Mouse (Mus musculus): ENCODE measurements around the gene L2hgdh. TPM values are rescaled to one million over a fixed set of nuclear protein-coding genes. Genes with fewer than 3 reads are reported as not detected.

Gene L2hgdh
- 19.6 and 19.7 TPM in 2 replicates for polyA plus RNA-seq (2014; fragmentation: Nextera tagmentation; extraction: Ambion mirVana)

- Histone ChIP-seq H3K4me2 (ENCODE audit: low read depth, severe bottlenecking) (peak within 1 kb of the TSS; percentile 84), H3K36me3 (ENCODE audit: control insufficient read depth, insufficient read depth, low read length) (peaks cover 2% of the 10 kb centered on the region; the same call in 1 of the 2 replicates), H3K4me1 (ENCODE audit: control insufficient read depth, insufficient read depth, low read length) (0 out of 2 replicates have a peak, but pooled peaks cover 5% of the 10 kb centered on the region), H3K4me3 (ENCODE audit: low read depth, low read length) (peak within 1 kb of the TSS; percentile 78), H3K27me3 (ENCODE audit: control insufficient read depth, insufficient read depth, low read length) (no peaks in the 10 kb centered on the region), H3K9me3 (ENCODE audit: control insufficient read depth, low read length) (no peaks in the 10 kb centered on the region; the same call in 1 of the 2 replicates), H3K9ac (ENCODE audit: low read length) (peak within 1 kb of the TSS; percentile 76), H3K27ac (replicated peaks; ENCODE audit: low read depth, low read length) (peak within 1 kb of the TSS; percentile 68)
- peak; percentile 95 for ATAC-seq (ENCODE audit: insufficient number of reproducible peaks, low FRiP score, low TSS enrichment, low read depth)
- DNase-seq (ENCODE audit: low spot score): peak; percentile 97
- under 1% methylated on average over 60 of the region's 60 CpGs for WGBS
These were observed at the start of gene L2hgdh, which contains the start of gene Atp5s for GRCm38 (mm10) chr12:69724711-69725460. Gene L2hgdh (minus strand): TSS chr12:69724873. Gene Atp5s (plus strand): TSS chr12:69724950.

- H3K4me1 ChIP-seq (ENCODE audit: control insufficient read depth, insufficient read depth, low read length): 0 out of 2 replicates have a peak, but pooled peaks cover 3% of the 10 kb centered on the region
- H3K36me3 ChIP-seq (ENCODE audit: control insufficient read depth, insufficient read depth, low read length): no peaks in the 10 kb centered on the region
- ATAC-seq (ENCODE audit: insufficient number of reproducible peaks, low FRiP score, low TSS enrichment, low read depth) (no peak), DNase-seq (ENCODE audit: low spot score) (no peak)
- WGBS: 70% methylated on average over 2 of the region's 2 CpGs
- no peak overlapping the region for H3K4me2 ChIP-seq (ENCODE audit: low read depth, severe bottlenecking)
- no peak overlapping the region for H3K27ac ChIP-seq (replicated peaks; ENCODE audit: low read depth, low read length)
- no peak overlapping the region for H3K9ac ChIP-seq (ENCODE audit: low read length)
- H3K27me3 ChIP-seq (ENCODE audit: control insufficient read depth, insufficient read depth, low read length): no peaks in the 10 kb centered on the region
- no peaks in the 10 kb centered on the region for H3K9me3 ChIP-seq (ENCODE audit: control insufficient read depth, low read length)
- no peak overlapping the region for H3K4me3 ChIP-seq (ENCODE audit: low read depth, low read length)
These were observed 44.2 kb upstream of the L2hgdh start for GRCm38 (mm10) chr12:69768841-69769240.

- DNase-seq (ENCODE audit: low spot score) (no peak), ATAC-seq (ENCODE audit: insufficient number of reproducible peaks, low FRiP score, low TSS enrichment, low read depth) (no peak)
- Histone ChIP-seq H3K4me1 (ENCODE audit: control insufficient read depth, insufficient read depth, low read length) (0 out of 2 replicates have a peak, but pooled peaks cover 3% of the 10 kb centered on the region), H3K4me2 (ENCODE audit: low read depth, severe bottlenecking) (no peak overlapping the region), H3K36me3 (ENCODE audit: control insufficient read depth, insufficient read depth, low read length) (no peaks in the 10 kb centered on the region), H3K9me3 (ENCODE audit: control insufficient read depth, low read length) (no peaks in the 10 kb centered on the region), H3K27ac (replicated peaks; ENCODE audit: low read depth, low read length) (no peak overlapping the region), H3K9ac (ENCODE audit: low read length) (no peak overlapping the region), H3K27me3 (ENCODE audit: control insufficient read depth, insufficient read depth, low read length) (no peaks in the 10 kb centered on the region), H3K4me3 (ENCODE audit: low read depth, low read length) (no peak overlapping the region)
- WGBS: 63% methylated on average over 9 of the region's 9 CpGs
These were observed 43.0 kb upstream of the L2hgdh start for GRCm38 (mm10) chr12:69767476-69768258.

GRCm38 (mm10) chr12:69766185-69766904 is 41.7 kb upstream of the L2hgdh start:
- no peak overlapping the region for H3K27ac ChIP-seq (replicated peaks; ENCODE audit: low read depth, low read length)
- DNase-seq (ENCODE audit: low spot score) (no peak), ATAC-seq (ENCODE audit: insufficient number of reproducible peaks, low FRiP score, low TSS enrichment, low read depth) (no peak)
- no peak overlapping the region for H3K4me2 ChIP-seq (ENCODE audit: low read depth, severe bottlenecking)
- H3K36me3 ChIP-seq (ENCODE audit: control insufficient read depth, insufficient read depth, low read length): no peaks in the 10 kb centered on the region
- WGBS: 89% methylated on average over 10 of the region's 10 CpGs
- no peak overlapping the region for H3K9ac ChIP-seq (ENCODE audit: low read length)
- H3K4me1 ChIP-seq (ENCODE audit: control insufficient read depth, insufficient read depth, low read length): 0 out of 2 replicates have a peak, but pooled peaks cover 3% of the 10 kb centered on the region
- H3K9me3 ChIP-seq (ENCODE audit: control insufficient read depth, low read length): no peaks in the 10 kb centered on the region
- H3K4me3 ChIP-seq (ENCODE audit: low read depth, low read length): no peak overlapping the region
- H3K27me3 ChIP-seq (ENCODE audit: control insufficient read depth, insufficient read depth, low read length): no peaks in the 10 kb centered on the region

- Histone ChIP-seq H3K4me3 (ENCODE audit: low read depth, low read length) (no peak overlapping the region), H3K9me3 (ENCODE audit: control insufficient read depth, low read length) (no peaks in the 10 kb centered on the region), H3K4me1 (ENCODE audit: control insufficient read depth, insufficient read depth, low read length) (0 out of 2 replicates have a peak, but pooled peaks cover 3% of the 10 kb centered on the region), H3K36me3 (ENCODE audit: control insufficient read depth, insufficient read depth, low read length) (no peaks in the 10 kb centered on the region), H3K27me3 (ENCODE audit: control insufficient read depth, insufficient read depth, low read length) (no peaks in the 10 kb centered on the region), H3K9ac (ENCODE audit: low read length) (no peak overlapping the region), H3K27ac (replicated peaks; ENCODE audit: low read depth, low read length) (no peak overlapping the region), H3K4me2 (ENCODE audit: low read depth, severe bottlenecking) (no peak overlapping the region)
- ATAC-seq (ENCODE audit: insufficient number of reproducible peaks, low FRiP score, low TSS enrichment, low read depth) (no peak), DNase-seq (ENCODE audit: low spot score) (no peak)
- WGBS: 86% methylated on average over 9 of the region's 9 CpGs
These were observed 40.9 kb upstream of the L2hgdh start for GRCm38 (mm10) chr12:69765543-69765942.

- 67% methylated on average over 2 of the region's 2 CpGs for WGBS
- Histone ChIP-seq H3K4me3 (ENCODE audit: low read depth, low read length) (no peak overlapping the region), H3K36me3 (ENCODE audit: control insufficient read depth, insufficient read depth, low read length) (no peaks in the 10 kb centered on the region), H3K4me2 (ENCODE audit: low read depth, severe bottlenecking) (no peak overlapping the region), H3K9ac (ENCODE audit: low read length) (no peak overlapping the region), H3K27me3 (ENCODE audit: control insufficient read depth, insufficient read depth, low read length) (no peaks in the 10 kb centered on the region), H3K9me3 (ENCODE audit: control insufficient read depth, low read length) (no peaks in the 10 kb centered on the region), H3K4me1 (ENCODE audit: control insufficient read depth, insufficient read depth, low read length) (peaks cover 7% of the 10 kb centered on the region), H3K27ac (replicated peaks; ENCODE audit: low read depth, low read length) (no peak overlapping the region)
- ATAC-seq (ENCODE audit: insufficient number of reproducible peaks, low FRiP score, low TSS enrichment, low read depth): no peak
- no peak for DNase-seq (ENCODE audit: low spot score)
These were observed 36.9 kb upstream of the L2hgdh start for GRCm38 (mm10) chr12:69761603-69762002.

GRCm38 (mm10) chr12:69760743-69761406 is 36.2 kb upstream of the L2hgdh start:
- 89% methylated on average over 20 of the region's 20 CpGs for WGBS
- H3K9me3 ChIP-seq (ENCODE audit: control insufficient read depth, low read length): no peaks in the 10 kb centered on the region
- H3K4me3 ChIP-seq (ENCODE audit: low read depth, low read length): no peak overlapping the region
- peaks cover 7% of the 10 kb centered on the region for H3K4me1 ChIP-seq (ENCODE audit: control insufficient read depth, insufficient read depth, low read length)
- H3K9ac ChIP-seq (ENCODE audit: low read length): no peak overlapping the region
- no peaks in the 10 kb centered on the region for H3K36me3 ChIP-seq (ENCODE audit: control insufficient read depth, insufficient read depth, low read length)
- DNase-seq (ENCODE audit: low spot score) (no peak), ATAC-seq (ENCODE audit: insufficient number of reproducible peaks, low FRiP score, low TSS enrichment, low read depth) (no peak)
- H3K27ac ChIP-seq (replicated peaks; ENCODE audit: low read depth, low read length): no peak overlapping the region
- H3K4me2 ChIP-seq (ENCODE audit: low read depth, severe bottlenecking): no peak overlapping the region
- H3K27me3 ChIP-seq (ENCODE audit: control insufficient read depth, insufficient read depth, low read length): no peaks in the 10 kb centered on the region
